Mouse (Mus musculus) liver, embryonic 16.5 days (tissue): Measurements from ENCODE around the gene Eif4a2. TPM values are rescaled to one million over a fixed set of nuclear protein-coding genes. Genes with fewer than 3 reads are reported as not detected.
"Not testable (repeated sequence)": the region's sequence is repeated elsewhere in the genome, so short reads cannot be mapped to it uniquely, and the experiment has no call there.

Experiments
- ATAC-seq: fragments of 200-750 bp; cut with Nextera tagmentation; 2 replicates; pipeline ENCODE4 v1.8.0; 2017; ENCODE audit warnings: low read depth, mild to moderate bottlenecking, moderate number of reproducible peaks, moderate library complexity
- H3K27ac ChIP-seq: fragments of 300-500 bp; sonication (generic); 2 replicates; pipeline ENCODE4 v1.5.1; 2014; ENCODE audit warnings: mild to moderate bottlenecking, low read length
- H3K27me3 ChIP-seq: fragments of 300-500 bp; sonication (generic); 2 replicates; pipeline ENCODE4 v1.6.1; 2014; ENCODE audit warnings: low read depth, low read length, mixed read lengths; ENCODE audit not compliant: control insufficient read depth, insufficient read depth
- H3K36me3 ChIP-seq: fragments of 300-500 bp; sonication (generic); 2 replicates; pipeline ENCODE4 v1.6.1; 2014; ENCODE audit warnings: mild to moderate bottlenecking; ENCODE audit not compliant: control insufficient read depth, insufficient read depth
- H3K4me1 ChIP-seq: fragments of 300-500 bp; sonication (generic); 2 replicates; pipeline ENCODE4 v1.6.1; 2014; ENCODE audit warnings: low read depth, low read length, mixed read lengths; ENCODE audit not compliant: control insufficient read depth
- H3K4me2 ChIP-seq: fragments of 300-500 bp; sonication (generic); 2 replicates; pipeline ENCODE4 v1.6.1; 2014; ENCODE audit warnings: low read depth, low read length, mixed read lengths
- H3K4me3 ChIP-seq: fragments of 300-500 bp; sonication (generic); 2 replicates; pipeline ENCODE4 v1.5.1; 2014; ENCODE audit warnings: low read depth, mild to moderate bottlenecking, low read length
- H3K9ac ChIP-seq: fragments of 300-500 bp; sonication (generic); 2 replicates; pipeline ENCODE4 v1.6.1; 2014; ENCODE audit warnings: low read depth, low read length
- H3K9me3 ChIP-seq: fragments of 300-500 bp; sonication (generic); replicated peaks from 2 replicates; pipeline ENCODE4 v1.6.1; 2016; ENCODE audit warnings: low read length; ENCODE audit not compliant: control insufficient read depth
- WGBS: fragments of 180-500 bp; shearing (Covaris S2); extraction: QIAGEN DNeasy Blood & Tissue Kit; methylation state at CpG from one replicate; pipeline ENCODE4 v1.1.7; 2014; ENCODE audit not compliant: insufficient replicate concordance; 5-methylcytosine and 5-hydroxymethylcytosine counted together
- polyA plus RNA-seq: library from polyadenylated mRNA; unstranded; fragments of >200 nt; fragmentation: Nextera tagmentation; extraction: Ambion mirVana; gene quantifications from 2 replicates; pipeline ENCODE4 v1.2.1, GENCODE M21; 2015

Gene Eif4a2
- polyA plus RNA-seq, 1 experiment from 2014 or later = 57.0 TPM

- no peaks in the 10 kb centered on the region for H3K4me1 ChIP-seq
- ATAC-seq = no peak
- no peaks in the 10 kb centered on the region for H3K36me3 ChIP-seq
- no peak overlapping the region for H3K27ac ChIP-seq
- H3K9me3 ChIP-seq = no peaks in the 10 kb centered on the region
- no peaks in the 10 kb centered on the region for H3K27me3 ChIP-seq
- H3K4me2 ChIP-seq = no peak overlapping the region
- WGBS = 70% methylated on average over 13 of the region's 13 CpGs
- no peak overlapping the region for H3K9ac ChIP-seq
- H3K4me3 ChIP-seq = no peak overlapping the region
Measured at GRCm38 (mm10) chr16:23093321-23093953, 13.8 kb upstream of the Eif4a2 start.

GRCm38 (mm10) chr16:23094136-23094535 lies 13.1 kb upstream of the Eif4a2 start:
- no peak overlapping the region for H3K9ac ChIP-seq
- H3K27ac ChIP-seq = no peak overlapping the region
- H3K36me3 ChIP-seq = no peaks in the 10 kb centered on the region
- H3K4me2 ChIP-seq = no peak overlapping the region
- H3K27me3 ChIP-seq = no peaks in the 10 kb centered on the region
- no peaks in the 10 kb centered on the region for H3K4me1 ChIP-seq
- no peaks in the 10 kb centered on the region for H3K9me3 ChIP-seq
- no peak for ATAC-seq
- no peak overlapping the region for H3K4me3 ChIP-seq
- WGBS = 72% methylated on average over 6 of the region's 6 CpGs

GRCm38 (mm10) chr16:23095581-23095980 lies 11.7 kb upstream of the Eif4a2 start:
- not testable (repeated sequence) for H3K4me3 ChIP-seq, H3K27ac ChIP-seq, H3K4me2 ChIP-seq, H3K9me3 ChIP-seq, ATAC-seq, H3K27me3 ChIP-seq, H3K9ac ChIP-seq, H3K36me3 ChIP-seq, H3K4me1 ChIP-seq
- WGBS = 75% methylated on average over 5 of the region's 5 CpGs

GRCm38 (mm10) chr16:23096886-23097285 lies 10.4 kb upstream of the Eif4a2 start:
- not testable (repeated sequence) for H3K4me3 ChIP-seq, H3K27ac ChIP-seq, H3K9ac ChIP-seq, H3K4me2 ChIP-seq, H3K36me3 ChIP-seq, H3K27me3 ChIP-seq, H3K9me3 ChIP-seq, H3K4me1 ChIP-seq, ATAC-seq
- WGBS = 60% methylated on average over 1 of the region's 1 CpGs

GRCm38 (mm10) chr16:23097290-23098104 lies 9.7 kb upstream of the Eif4a2 start:
- not testable (repeated sequence) for H3K9ac ChIP-seq, H3K27me3 ChIP-seq, H3K27ac ChIP-seq, H3K36me3 ChIP-seq, H3K4me1 ChIP-seq, ATAC-seq, H3K4me3 ChIP-seq, H3K4me2 ChIP-seq, H3K9me3 ChIP-seq
- 57% methylated on average over 8 of the region's 8 CpGs for WGBS

GRCm38 (mm10) chr16:23098105-23098452 lies 9.2 kb upstream of the Eif4a2 start:
- H3K9me3 ChIP-seq, H3K4me3 ChIP-seq, H3K36me3 ChIP-seq, H3K27ac ChIP-seq, H3K4me2 ChIP-seq, H3K9ac ChIP-seq, H3K27me3 ChIP-seq, ATAC-seq: not testable (repeated sequence)
- 76% methylated on average over 1 of the region's 1 CpGs for WGBS
- H3K4me1 ChIP-seq = peaks cover 11% of the 10 kb centered on the region

GRCm38 (mm10) chr16:23099632-23100031 lies 7.6 kb upstream of the Eif4a2 start:
- Histone ChIP-seq H3K4me3 (peak overlapping the region; percentile 17; the same call in 1 of the 2 replicates), H3K4me2 (peak overlapping the region; percentile 42), H3K9ac (no peak overlapping the region), H3K36me3 (no peaks in the 10 kb centered on the region), H3K9me3 (no peaks in the 10 kb centered on the region), H3K4me1 (peaks cover 15% of the 10 kb centered on the region), H3K27ac (no peak overlapping the region), H3K27me3 (peaks cover 8% of the 10 kb centered on the region)
- no peak for ATAC-seq
- 32% methylated on average over 12 of the region's 12 CpGs for WGBS

- H3K27me3 ChIP-seq = peaks cover 8% of the 10 kb centered on the region
- no peaks in the 10 kb centered on the region for H3K36me3 ChIP-seq
- no peak for ATAC-seq
- H3K9ac ChIP-seq = no peak overlapping the region
- 6% methylated on average over 9 of the region's 9 CpGs for WGBS
- H3K4me3 ChIP-seq = peak overlapping the region; percentile 17; the same call in 1 of the 2 replicates
- H3K4me2 ChIP-seq = peak overlapping the region; percentile 42
- no peak overlapping the region for H3K27ac ChIP-seq
- H3K4me1 ChIP-seq = peaks cover 15% of the 10 kb centered on the region
- H3K9me3 ChIP-seq = no peaks in the 10 kb centered on the region
Measured at GRCm38 (mm10) chr16:23100099-23100575, 7.1 kb upstream of the Eif4a2 start.

GRCm38 (mm10) chr16:23100613-23101012 lies 6.6 kb upstream of the Eif4a2 start:
- no peak overlapping the region for H3K4me3 ChIP-seq
- no peak overlapping the region for H3K27ac ChIP-seq
- WGBS = 19% methylated on average over 10 of the region's 10 CpGs
- H3K9ac ChIP-seq = 0 out of 2 replicates have a peak overlapping the region, but pooled peaks have one; percentile 21
- H3K4me2 ChIP-seq = peak overlapping the region; percentile 42
- no peaks in the 10 kb centered on the region for H3K9me3 ChIP-seq
- no peaks in the 10 kb centered on the region for H3K36me3 ChIP-seq
- H3K4me1 ChIP-seq = peaks cover 15% of the 10 kb centered on the region
- H3K27me3 ChIP-seq = peaks cover 8% of the 10 kb centered on the region
- peak; percentile 33; the same call in 1 of the 2 replicates for ATAC-seq
